Mouse (Mus musculus) myocyte (in vitro differentiated cells): ENCODE measurements around the gene Sod2.
"Not testable (repeated sequence)": the region's sequence is repeated elsewhere in the genome, so short reads cannot be mapped to it uniquely, and the experiment has no call there.

Source experiments
- CEBPB ChIP-seq: IDR thresholded peaks from 2 replicates; pipeline ENCODE4 v1.6.1; 2011; ENCODE audit warnings: mild to moderate bottlenecking, moderate library complexity; ENCODE audit not compliant: poor library complexity, insufficient read depth, severe bottlenecking
- MYOG ChIP-seq, 3 experiments: IDR thresholded peaks; one replicate each; pipeline ENCODE4 v1.6.1; 2011; ENCODE audit warnings: control low read depth in 2 of 3, low read depth in 2 of 3, mild to moderate bottlenecking in 2 of 3; ENCODE audit not compliant: insufficient read length in 2 of 3, control insufficient read depth in 1 of 3, insufficient read depth in 1 of 3
- POLR2A ChIP-seq: IDR thresholded peaks from one replicate; pipeline ENCODE4 v1.6.1; 2011; ENCODE audit warnings: low read depth, mild to moderate bottlenecking, control low read depth, moderate library complexity; ENCODE audit not compliant: insufficient read length
- USF1 ChIP-seq: IDR thresholded peaks from one replicate; pipeline ENCODE4 v1.6.1; 2011; ENCODE audit warnings: low read depth, mild to moderate bottlenecking, control low read depth, moderate library complexity

- not testable (repeated sequence) for TF ChIP-seq POLR2A; CEBPB; USF1; MYOG (IDR thresholded peaks at IDR 0.05; ENCODE audit: control insufficient read depth in 1 of 3, insufficient read depth in 1 of 3, insufficient read length in 2 of 3, low read depth in 2 of 3)
Measured at GRCm38 (mm10) chr17:13004436-13004835, 2.2 kb upstream of the Sod2 start.
